Mouse (Mus musculus) colon, adult 2 months (tissue): ENCODE data around the gene Pqlc2. TPM values are rescaled to one million over a fixed set of nuclear protein-coding genes. Genes with fewer than 3 reads are reported as not detected.

Source experiments
- polyA plus RNA-seq: library from polyadenylated mRNA; depleted of rRNA; stranded (reverse); fragments of >200 nt; gene quantifications from 2 replicates; pipeline ENCODE4 v1.2.3, GENCODE M21; 2012; rRNA removed

Gene Pqlc2
- polyA plus RNA-seq: 30.1 and 35.3 TPM in 2 replicates

GRCm38 (mm10) chr4:139310171-139310898 is at the start of gene Pqlc2, which contains the start of gene Akr7a5:
Gene Pqlc2 (minus strand): TSS chr4:139310708.
Gene Akr7a5 (plus strand): TSS chr4:139310744.

GRCm38 (mm10) chr4:139351931-139352711 is 41.6 kb upstream of the Pqlc2 start, which contains the start of the genes Mrto4, Emc1 and Ubr4:
Gene Mrto4 (minus strand): TSS chr4:139352576.
Gene Emc1 (plus strand): TSS chr4:139352587.
Gene Ubr4 (plus strand): TSS chr4:139352609.

Other genes starting within 250 kb of the Pqlc2 start
- gene Htr6, start 235.1 kb downstream of the Pqlc2 start, polyA plus RNA-seq: 0.19 and 0.29 TPM in 2 replicates
- 210 and 301 TPM in 2 replicates for gene Nbl1, start 217.7 kb downstream of the Pqlc2 start, polyA plus RNA-seq
- 32.4 and 37.6 TPM in 2 replicates for gene Minos1, start 179.6 kb downstream of the Pqlc2 start, polyA plus RNA-seq
- 319 and 374 TPM in 2 replicates for gene Capzb, start 117.8 kb downstream of the Pqlc2 start, polyA plus RNA-seq
- 71.9 and 74.0 TPM in 2 replicates for gene Akr7a5, start within 50 bp of the Pqlc2 start, polyA plus RNA-seq
- 11.1 and 14.6 TPM in 2 replicates for gene Mrto4, start 41.9 kb upstream of the Pqlc2 start, polyA plus RNA-seq
- gene Emc1, start 41.9 kb upstream of the Pqlc2 start, polyA plus RNA-seq: 26.5 and 28.2 TPM in 2 replicates
- 209 and 214 TPM in 2 replicates for gene Ubr4, start 41.9 kb upstream of the Pqlc2 start, polyA plus RNA-seq
- 7.6 TPM in 2 replicates for gene Iffo2, start 219.8 kb upstream of the Pqlc2 start, polyA plus RNA-seq